Mouse (Mus musculus): ENCODE results near the gene Nsun4. TPM values are rescaled to one million over a fixed set of nuclear protein-coding genes. Genes with fewer than 3 reads are reported as not detected.

The Nsun4 gene
- polyA plus RNA-seq, 1 experiment = not detected

DNA sequence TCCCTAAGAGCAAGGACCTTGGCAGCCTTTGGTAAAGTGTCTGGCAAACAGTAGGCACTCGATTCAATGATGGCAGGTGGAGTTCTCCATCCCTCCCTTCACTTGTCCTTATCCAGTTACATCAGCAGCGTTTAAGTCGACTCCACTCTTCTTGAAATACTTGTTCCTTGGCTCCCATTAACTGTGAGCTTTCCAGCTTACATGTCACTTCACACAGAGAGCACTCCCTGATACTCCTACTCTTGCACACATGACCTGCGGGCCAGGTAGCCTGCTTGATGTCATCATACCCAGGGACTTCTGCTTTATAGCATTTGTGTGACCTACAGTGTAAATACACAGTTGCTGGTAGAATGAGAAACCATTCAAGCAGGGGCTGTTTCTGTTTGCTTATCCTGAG lies 56.9 kb downstream of the Nsun4 start:
- no peak overlapping the region for H3K27ac ChIP-seq (ENCODE audit: insufficient read depth, low read depth, low read length)
- 82% methylated on average over 4 of the region's 4 CpGs for WGBS
- H3K4me3 ChIP-seq (ENCODE audit: insufficient read depth, low read depth, low read length) = no peak overlapping the region
- no peak for TF ChIP-seq POLR2A (IDR thresholded peaks at IDR 0.05; ENCODE audit: insufficient read depth, low read depth, low read length)
- no peak for TF ChIP-seq CTCF (IDR thresholded peaks at IDR 0.05; ENCODE audit: insufficient read depth, low read depth, low read length)
- no peaks in the 10 kb centered on the region for H3K4me1 ChIP-seq (ENCODE audit: control insufficient read depth, insufficient read depth, low read length)

DNA sequence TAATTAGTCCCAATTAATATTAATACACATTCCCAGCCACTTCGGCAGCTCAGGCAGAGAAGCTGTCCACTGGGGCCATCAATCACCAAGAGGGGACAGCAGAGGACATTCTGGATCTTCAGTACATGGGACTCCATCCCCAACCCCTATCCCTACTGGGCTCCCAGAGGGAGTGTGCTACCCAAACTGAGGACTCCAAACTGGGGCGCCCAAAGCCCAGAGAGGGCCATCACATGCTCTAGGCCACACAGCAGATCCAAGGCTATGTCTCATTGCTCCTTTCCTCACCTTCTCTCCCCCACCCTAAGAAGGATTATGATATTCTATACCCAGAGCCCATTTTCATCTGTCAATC lies 58.3 kb downstream of the Nsun4 start:
- TF ChIP-seq POLR2A (IDR thresholded peaks at IDR 0.05; ENCODE audit: insufficient read depth, low read depth, low read length) (no peak), CTCF (IDR thresholded peaks at IDR 0.05; ENCODE audit: insufficient read depth, low read depth, low read length) (no peak)
- WGBS = 69% methylated on average over 2 of the region's 2 CpGs
- H3K27ac ChIP-seq (ENCODE audit: insufficient read depth, low read depth, low read length) = no peak overlapping the region

DNA sequence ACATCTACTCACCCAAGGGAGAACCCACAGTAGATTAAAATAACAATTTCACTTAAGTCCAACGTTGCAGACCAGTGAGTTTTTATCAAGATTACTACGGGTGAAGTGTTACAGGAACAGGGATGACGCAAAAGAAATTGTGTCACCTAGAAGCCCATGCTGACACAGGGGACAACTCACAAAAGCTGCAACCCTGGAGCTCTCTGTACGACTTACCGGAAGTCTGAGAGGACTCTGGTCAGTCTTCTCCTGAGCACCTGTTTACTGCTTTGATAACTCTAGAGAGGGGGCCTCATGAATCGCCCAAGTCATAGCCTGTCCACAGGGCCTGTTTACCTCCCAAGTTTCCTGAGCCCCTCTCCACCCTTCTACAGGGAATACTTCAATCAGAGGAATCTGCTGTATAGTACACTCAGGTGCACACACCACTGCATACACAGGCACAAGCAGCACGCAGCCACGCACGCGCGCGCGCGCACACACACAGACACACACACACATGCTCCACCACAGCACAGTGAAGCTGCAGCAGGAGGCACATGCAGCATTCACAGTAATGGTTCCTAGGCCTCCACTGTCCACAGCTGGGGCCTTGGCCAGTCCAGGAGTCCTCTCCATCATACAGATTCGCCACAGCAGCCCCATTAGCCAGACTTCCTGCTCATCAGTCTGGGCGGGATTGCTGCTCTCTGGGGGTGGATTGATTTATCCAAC lies 58.9 kb downstream of the Nsun4 start:
- WGBS = 89% methylated on average over 16 of the region's 16 CpGs
- H3K4me3 ChIP-seq (ENCODE audit: insufficient read depth, low read depth, low read length) = no peak overlapping the region
- no peak for TF ChIP-seq POLR2A (IDR thresholded peaks at IDR 0.05; ENCODE audit: insufficient read depth, low read depth, low read length)
- no peak for TF ChIP-seq CTCF (IDR thresholded peaks at IDR 0.05; ENCODE audit: insufficient read depth, low read depth, low read length)
- H3K27ac ChIP-seq (ENCODE audit: insufficient read depth, low read depth, low read length) = no peak overlapping the region
- H3K4me1 ChIP-seq (ENCODE audit: control insufficient read depth, insufficient read depth, low read length) = no peaks in the 10 kb centered on the region

More for the DNA sequence above, 58.3 kb downstream of the Nsun4 start:
- Histone ChIP-seq H3K4me3 (ENCODE audit: insufficient read depth, low read depth, low read length) (no peak overlapping the region), H3K4me1 (ENCODE audit: control insufficient read depth, insufficient read depth, low read length) (no peaks in the 10 kb centered on the region)

DNA sequence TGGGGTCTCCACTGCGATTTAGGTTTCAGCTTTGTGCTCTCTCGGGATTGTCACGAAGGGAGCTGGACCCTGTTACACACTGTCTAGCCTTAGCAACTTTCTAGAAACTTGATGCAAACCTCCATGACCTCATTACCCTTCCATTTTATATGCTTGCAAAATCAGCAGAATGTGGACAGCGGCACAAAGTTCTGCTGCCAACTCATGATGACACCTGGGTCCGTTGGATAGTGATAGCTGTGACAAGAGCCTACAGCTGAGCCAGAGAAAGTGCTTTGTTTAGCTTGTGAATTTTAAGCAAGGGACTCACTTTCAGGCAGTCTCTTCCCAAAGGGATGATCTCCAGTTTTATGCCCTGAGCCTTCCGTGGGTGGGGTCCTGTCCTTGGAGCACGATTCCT lies 64.3 kb downstream of the Nsun4 start:
- no peak for TF ChIP-seq CTCF (IDR thresholded peaks at IDR 0.05; ENCODE audit: insufficient read depth, low read depth, low read length)
- no peak for TF ChIP-seq POLR2A (IDR thresholded peaks at IDR 0.05; ENCODE audit: insufficient read depth, low read depth, low read length)
- H3K4me1 ChIP-seq (ENCODE audit: control insufficient read depth, insufficient read depth, low read length) = no peaks in the 10 kb centered on the region
- H3K27ac ChIP-seq (ENCODE audit: insufficient read depth, low read depth, low read length) = no peak overlapping the region
- 82% methylated on average over 7 of the region's 7 CpGs for WGBS
- no peak overlapping the region for H3K4me3 ChIP-seq (ENCODE audit: insufficient read depth, low read depth, low read length)

DNA sequence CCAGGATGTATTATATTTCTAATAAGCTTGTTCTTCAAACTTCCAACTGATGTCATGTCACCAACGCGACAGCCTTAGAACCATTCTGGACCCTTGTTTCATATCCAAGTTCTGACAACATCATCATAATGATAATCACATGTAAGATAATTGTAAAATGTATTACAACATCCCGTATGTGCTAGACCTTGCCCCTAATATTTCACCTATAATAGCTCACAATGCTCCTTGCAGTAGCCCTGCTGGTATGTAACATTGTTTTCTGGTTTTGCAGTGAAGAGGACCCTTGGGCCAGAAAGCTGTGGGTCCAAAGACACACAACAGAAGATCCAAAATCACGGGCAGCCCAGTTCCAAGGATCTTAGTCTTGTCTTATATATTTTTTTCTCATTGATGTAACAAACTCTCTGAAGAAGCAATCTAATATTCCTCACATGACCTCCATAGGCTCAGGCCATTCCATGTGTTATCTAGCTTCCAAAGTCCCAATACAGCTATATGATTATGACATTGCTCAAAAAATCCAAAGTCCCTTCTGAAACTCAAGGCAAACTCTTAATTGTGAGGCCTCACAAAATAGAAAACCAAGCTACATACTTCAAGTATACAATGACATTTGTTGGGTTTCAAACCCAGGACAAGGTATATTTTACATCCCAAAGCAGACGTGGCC lies 65.7 kb downstream of the Nsun4 start:
- no peak for TF ChIP-seq POLR2A (IDR thresholded peaks at IDR 0.05; ENCODE audit: insufficient read depth, low read depth, low read length)
- no peak for TF ChIP-seq CTCF (IDR thresholded peaks at IDR 0.05; ENCODE audit: insufficient read depth, low read depth, low read length)
- WGBS = 89% methylated on average over 5 of the region's 5 CpGs
- 0 out of 2 replicates have a peak, but pooled peaks cover 2% of the 10 kb centered on the region for H3K4me1 ChIP-seq (ENCODE audit: control insufficient read depth, insufficient read depth, low read length)

DNA sequence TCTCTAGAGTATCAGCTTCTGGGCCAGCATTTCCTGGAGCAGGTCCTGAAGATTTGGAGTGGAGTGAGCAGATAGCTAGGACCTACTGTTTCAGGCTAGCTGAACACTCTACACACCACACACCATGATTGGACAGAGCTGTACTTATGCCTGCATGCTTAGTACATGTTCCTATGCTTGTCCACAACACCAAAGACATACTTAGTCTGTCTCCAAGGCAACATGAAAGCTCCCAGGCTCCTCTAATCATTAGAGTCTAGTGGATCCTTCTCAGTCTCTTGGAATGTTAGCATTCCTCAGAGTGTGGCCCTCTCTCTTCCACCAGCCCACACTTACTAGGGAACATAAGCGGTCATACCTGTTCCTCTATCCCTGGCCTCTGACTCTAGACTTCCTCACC lies 66.2 kb downstream of the Nsun4 start:
- H3K4me1 ChIP-seq (ENCODE audit: control insufficient read depth, insufficient read depth, low read length) = 0 out of 2 replicates have a peak, but pooled peaks cover 2% of the 10 kb centered on the region
- no peak overlapping the region for H3K27ac ChIP-seq (ENCODE audit: insufficient read depth, low read depth, low read length)
- 81% methylated on average over 1 of the region's 1 CpGs for WGBS
- H3K4me3 ChIP-seq (ENCODE audit: insufficient read depth, low read depth, low read length) = no peak overlapping the region
- no peak for TF ChIP-seq CTCF (IDR thresholded peaks at IDR 0.05; ENCODE audit: insufficient read depth, low read depth, low read length)

More for the DNA sequence above, 65.7 kb downstream of the Nsun4 start:
- H3K27ac ChIP-seq (ENCODE audit: insufficient read depth, low read depth, low read length) = no peak overlapping the region
- no peak overlapping the region for H3K4me3 ChIP-seq (ENCODE audit: insufficient read depth, low read depth, low read length)

DNA sequence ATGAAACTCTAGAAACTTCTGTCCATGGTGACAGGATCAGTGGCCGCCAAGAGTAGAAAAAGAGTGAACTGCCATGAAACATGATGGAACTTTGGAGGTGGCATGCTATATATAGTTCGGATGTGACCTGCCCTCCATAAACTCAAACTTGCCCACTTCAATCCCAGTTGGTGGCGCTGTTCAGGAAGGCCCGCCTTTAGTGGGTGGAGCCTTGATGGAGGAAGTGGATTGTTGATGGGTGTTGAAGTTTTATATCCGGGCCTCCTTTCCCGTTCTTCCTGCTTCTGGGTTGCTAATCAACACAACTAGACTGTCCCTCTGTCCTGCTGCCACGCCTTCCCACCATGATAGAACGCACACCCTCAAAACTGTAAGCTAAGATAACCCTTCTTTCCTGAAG lies 68.7 kb downstream of the Nsun4 start:
- Histone ChIP-seq H3K4me1 (ENCODE audit: control insufficient read depth, insufficient read depth, low read length) (0 out of 2 replicates have a peak, but pooled peaks cover 2% of the 10 kb centered on the region), H3K27ac (ENCODE audit: insufficient read depth, low read depth, low read length) (no peak overlapping the region), H3K4me3 (ENCODE audit: insufficient read depth, low read depth, low read length) (no peak overlapping the region)
- WGBS = 49% methylated on average over 8 of the region's 8 CpGs
- TF ChIP-seq CTCF (IDR thresholded peaks at IDR 0.05; ENCODE audit: insufficient read depth, low read depth, low read length) (no peak), POLR2A (IDR thresholded peaks at IDR 0.05; ENCODE audit: insufficient read depth, low read depth, low read length) (no peak)

DNA sequence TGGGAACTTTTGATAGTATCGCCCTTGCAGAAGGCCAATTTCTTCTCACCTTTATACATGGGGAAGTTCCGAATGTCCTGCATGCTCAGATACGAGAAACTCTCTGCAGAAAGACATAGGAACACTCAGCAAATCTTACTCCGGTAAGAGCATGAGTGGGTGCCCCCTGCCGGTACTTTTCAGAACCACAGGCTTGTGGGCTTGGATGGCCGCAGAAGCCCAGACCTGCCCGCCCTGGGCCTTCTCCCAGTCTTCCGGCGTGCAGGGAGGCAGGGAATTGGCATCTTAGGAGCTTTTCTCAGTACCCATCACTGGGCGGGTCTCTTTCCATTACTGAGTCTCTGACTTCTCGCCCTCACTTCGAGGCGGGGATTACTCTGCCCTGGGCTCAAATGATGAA lies 69.6 kb downstream of the Nsun4 start:
- Histone ChIP-seq H3K27ac (ENCODE audit: insufficient read depth, low read depth, low read length) (no peak overlapping the region), H3K4me3 (ENCODE audit: insufficient read depth, low read depth, low read length) (no peak overlapping the region), H3K4me1 (ENCODE audit: control insufficient read depth, insufficient read depth, low read length) (peaks cover 8% of the 10 kb centered on the region; the same call in 1 of the 2 replicates)
- 2% methylated on average over 13 of the region's 13 CpGs for WGBS
- TF ChIP-seq POLR2A (IDR thresholded peaks at IDR 0.05; ENCODE audit: insufficient read depth, low read depth, low read length) = no peak
- TF ChIP-seq CTCF (IDR thresholded peaks at IDR 0.05; ENCODE audit: insufficient read depth, low read depth, low read length) = no peak

Other genes starting within 250 kb of the Nsun4 start
- gene Mob3c, start 225.8 kb downstream of the Nsun4 start, polyA plus RNA-seq (2012; ENCODE audit: insufficient read depth, insufficient read length, low replicate concordance, missing spikeins) = not detected in 2 replicates
- gene Mknk1, start 214.7 kb downstream of the Nsun4 start, polyA plus RNA-seq (2012; ENCODE audit: insufficient read depth, insufficient read length, low replicate concordance, missing spikeins) = not detected in 2 replicates
- not detected in 2 replicates for gene Kncn, start 169.5 kb downstream of the Nsun4 start, polyA plus RNA-seq (2012; ENCODE audit: insufficient read depth, insufficient read length, low replicate concordance, missing spikeins)
- not detected in 2 replicates for gene 6430628N08Rik, start 163.2 kb downstream of the Nsun4 start, polyA plus RNA-seq (2012; ENCODE audit: insufficient read depth, insufficient read length, low replicate concordance, missing spikeins)
- not detected in 2 replicates for gene Dmbx1, start 114.0 kb downstream of the Nsun4 start, polyA plus RNA-seq (2012; ENCODE audit: insufficient read depth, insufficient read length, low replicate concordance, missing spikeins)
- not detected in 2 replicates for gene Faah, start 36.0 kb downstream of the Nsun4 start, polyA plus RNA-seq (2012; ENCODE audit: insufficient read depth, insufficient read length, low replicate concordance, missing spikeins)
- not detected in 2 replicates for gene Uqcrh, start 21.2 kb upstream of the Nsun4 start, polyA plus RNA-seq (2012; ENCODE audit: insufficient read depth, insufficient read length, low replicate concordance, missing spikeins)
- gene Lrrc41, start 21.4 kb upstream of the Nsun4 start, polyA plus RNA-seq (2012; ENCODE audit: insufficient read depth, insufficient read length, low replicate concordance, missing spikeins) = not detected in 2 replicates
- gene Rad54l, start 69.8 kb upstream of the Nsun4 start, polyA plus RNA-seq (2012; ENCODE audit: insufficient read depth, insufficient read length, low replicate concordance, missing spikeins) = not detected in 2 replicates
- gene Pomgnt1, start 70.0 kb upstream of the Nsun4 start, polyA plus RNA-seq (2012; ENCODE audit: insufficient read depth, insufficient read length, low replicate concordance, missing spikeins) = not detected in 2 replicates
- gene Lurap1, start 97.5 kb upstream of the Nsun4 start, polyA plus RNA-seq (2012; ENCODE audit: insufficient read depth, insufficient read length, low replicate concordance, missing spikeins) = not detected in 2 replicates
- not detected in 2 replicates for gene Tspan1, start 113.7 kb upstream of the Nsun4 start, polyA plus RNA-seq (2012; ENCODE audit: insufficient read depth, insufficient read length, low replicate concordance, missing spikeins)
- not detected in 2 replicates for gene 1700042G07Rik, start 119.5 kb upstream of the Nsun4 start, polyA plus RNA-seq (2012; ENCODE audit: insufficient read depth, insufficient read length, low replicate concordance, missing spikeins)
- not detected in 2 replicates for gene Gm49337, start 119.5 kb upstream of the Nsun4 start, polyA plus RNA-seq (2012; ENCODE audit: insufficient read depth, insufficient read length, low replicate concordance, missing spikeins)
- gene Pik3r3, start 167.7 kb upstream of the Nsun4 start, polyA plus RNA-seq (2012; ENCODE audit: insufficient read depth, insufficient read length, low replicate concordance, missing spikeins) = not detected in 2 replicates

Measured in olfactory bulb, adult 2 months (tissue).